Mouse (Mus musculus) R1 (cell line): ENCODE measurements at regions not wholly inside any gene's neighbourhood (a gene's known extent, or its start where the extent isn't known, plus 50 kb on each side); places are given as distances from the start of the nearest gene placed in this dataset.

Experiments used
- DNase-seq: peaks from one replicate; pipeline ENCODE4 v3.0.0-alpha.2; 2018; ENCODE audit warnings: low read depth, low spot score

- peak; percentile 8 for DNase-seq
These were observed 75.6 kb upstream of the 1700006A11Rik start for GRCm38 (mm10) chr3:124501427-124501826.

- DNase-seq = peak; percentile 56
These were observed 70.2 kb upstream of the 1700006A11Rik start for GRCm38 (mm10) chr3:124496072-124496471.
